Mouse (Mus musculus) kidney, adult 2 months (tissue): ENCODE data around the gene Rps24. TPM values are rescaled to one million over a fixed set of nuclear protein-coding genes. Genes with fewer than 3 reads are reported as not detected.
A peak's percentile ranks its signal among the peaks of the same experiment; 100 is the strongest.

ENCODE experiments used
- DNase-seq: peaks from one replicate; pipeline ENCODE4 v3.0.0; 2021
- H3K27ac ChIP-seq: fragments of 200-500 bp; 2 replicates; pipeline ENCODE4 v1.5.1; 2012; ENCODE audit warnings: low read depth, low read length, control low read depth, inconsistent platforms; ENCODE audit not compliant: insufficient read depth
- H3K27me3 ChIP-seq: fragments of 200-500 bp; replicated peaks from 2 replicates; pipeline ENCODE4 v1.6.1; 2012; ENCODE audit warnings: mild to moderate bottlenecking, moderate library complexity, low read length, inconsistent platforms; ENCODE audit not compliant: control insufficient read depth, insufficient read depth
- H3K36me3 ChIP-seq: fragments of 200-500 bp; 2 replicates; pipeline ENCODE4 v1.6.1; 2012; ENCODE audit warnings: mild to moderate bottlenecking, moderate library complexity, low read length, inconsistent platforms; ENCODE audit not compliant: control insufficient read depth, insufficient read depth
- H3K4me1 ChIP-seq: fragments of 200-500 bp; 2 replicates; pipeline ENCODE4 v1.6.1; 2011; ENCODE audit warnings: low read length; ENCODE audit not compliant: control insufficient read depth, insufficient read depth
- H3K4me3 ChIP-seq: fragments of 200-500 bp; 2 replicates; pipeline ENCODE4 v1.5.1; 2011; ENCODE audit warnings: mild to moderate bottlenecking, low read depth, low read length, control low read depth; ENCODE audit not compliant: insufficient read depth
- CTCF ChIP-seq: fragments of 200-500 bp; conservative IDR thresholded peaks from 2 replicates; pipeline ENCODE4 v1.5.1; 2011; ENCODE audit warnings: low read depth, mild to moderate bottlenecking, control low read depth, low read length, moderate library complexity, mixed read lengths; ENCODE audit not compliant: insufficient read depth, insufficient read length
- POLR2A ChIP-seq: fragments of 200-500 bp; IDR thresholded peaks from one replicate; pipeline ENCODE4 v1.6.1; 2011; ENCODE audit warnings: low read depth, low read length, control low read depth
- WGBS: fragments of 180-500 bp; shearing (Covaris S2); methylation state at CpG from one replicate; pipeline ENCODE4 v1.1.7; 2018; 5-methylcytosine and 5-hydroxymethylcytosine counted together
- polyA plus RNA-seq: library from polyadenylated mRNA; depleted of rRNA; stranded (reverse); fragments of >200 nt; gene quantifications from 2 replicates; pipeline ENCODE4 v1.2.3, GENCODE M21; 2012; rRNA removed

The Rps24 gene
- polyA plus RNA-seq, 1 experiment, result 749 TPM

DNA sequence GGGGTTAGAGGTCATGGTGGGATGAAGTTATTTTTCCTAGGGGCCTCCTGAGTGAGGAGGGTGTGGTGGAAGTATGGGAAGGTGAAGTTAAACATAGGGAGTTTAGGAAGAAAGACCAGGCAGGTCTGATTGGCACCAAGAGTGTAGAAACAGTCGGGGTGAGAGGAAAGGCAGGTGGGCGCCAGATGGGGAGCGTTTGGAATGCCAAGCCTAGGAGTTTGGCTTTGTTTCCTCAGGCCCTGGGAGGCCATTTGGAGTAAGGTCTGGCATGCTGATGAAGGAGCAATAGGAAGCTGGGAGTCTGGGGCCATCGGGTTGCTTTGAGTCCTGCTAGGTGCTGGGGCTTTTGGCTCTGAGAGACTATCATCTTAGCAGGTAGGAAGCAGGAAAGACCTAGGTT lies 56.0 kb downstream of the Rps24 start:
- no peak overlapping the region for H3K27ac ChIP-seq
- DNase-seq, result no peak
- H3K36me3 ChIP-seq, result no peaks in the 10 kb centered on the region
- TF ChIP-seq CTCF, result no peak
- no peak for TF ChIP-seq POLR2A
- no peaks in the 10 kb centered on the region for H3K27me3 ChIP-seq
- 86% methylated on average over 4 of the region's 4 CpGs for WGBS
- no peak overlapping the region for H3K4me3 ChIP-seq
- H3K4me1 ChIP-seq, result no peaks in the 10 kb centered on the region

DNA sequence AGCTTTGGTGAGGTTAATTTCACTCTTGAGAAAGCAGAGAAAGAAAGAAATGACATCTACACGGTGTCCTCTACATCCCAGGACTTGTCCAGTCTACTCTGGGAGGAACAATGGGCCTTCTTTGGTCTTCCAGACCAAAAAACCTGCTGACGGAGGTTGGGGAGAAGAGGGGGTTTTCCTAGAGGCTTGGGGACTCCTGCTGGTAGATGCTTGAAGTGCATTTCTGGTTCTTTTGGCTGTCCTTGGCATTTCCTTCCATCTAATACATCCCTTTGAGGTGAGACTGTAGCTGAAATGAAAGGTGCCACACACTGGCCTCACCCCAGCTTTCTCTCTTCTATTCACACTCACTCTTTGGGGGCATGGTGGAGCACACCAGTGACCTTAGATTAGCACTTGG lies 57.1 kb downstream of the Rps24 start:
- Histone ChIP-seq H3K27ac (no peak overlapping the region), H3K4me3 (no peak overlapping the region), H3K36me3 (no peaks in the 10 kb centered on the region), H3K4me1 (no peaks in the 10 kb centered on the region), H3K27me3 (no peaks in the 10 kb centered on the region)
- TF ChIP-seq CTCF (peak; percentile 36; the same call in 1 of the 2 replicates), POLR2A (no peak)
- 49% methylated on average over 2 of the region's 2 CpGs for WGBS
- peak; percentile 36 for DNase-seq

Other genes with a start within 250 kb of the Rps24 start
- 31.0 and 37.3 TPM in 2 replicates for gene Dlg5, start 241.2 kb upstream of the Rps24 start, polyA plus RNA-seq
- not detected in 2 replicates for gene E330034G19Rik, start 193.9 kb upstream of the Rps24 start, polyA plus RNA-seq
- gene Polr3a, start 67 bp upstream of the Rps24 start, polyA plus RNA-seq, result 8.5 and 9.6 TPM in 2 replicates